Mouse (Mus musculus): Measurements from ENCODE around the gene Mas1.

DNA sequence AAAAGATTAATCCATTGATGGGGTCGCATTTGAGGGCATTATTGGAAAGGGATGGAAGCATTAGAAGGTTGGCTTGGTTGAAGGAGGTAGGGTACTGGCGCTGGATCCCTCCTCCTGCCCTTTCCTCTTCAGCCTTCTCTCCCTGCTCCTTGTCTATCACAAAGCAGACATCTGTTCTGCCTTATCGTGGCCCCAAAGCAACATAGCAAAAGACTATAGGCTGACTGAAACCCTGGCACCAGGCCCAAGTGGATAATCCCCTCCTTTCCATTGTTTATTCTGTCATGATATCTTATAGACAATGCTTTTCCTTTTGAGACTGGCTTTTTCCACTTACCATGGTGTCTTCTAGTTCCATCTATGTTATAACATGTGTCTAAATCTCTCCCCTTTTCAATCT lies 2.5 kb downstream of the Mas1 start:
- TF ChIP-seq CTCF (IDR thresholded peaks at IDR 0.05; ENCODE audit: control insufficient read depth, insufficient read depth, insufficient read length) (no peak), CEBPB (IDR thresholded peaks at IDR 0.05; ENCODE audit: low read depth) (no peak), USF1 (IDR thresholded peaks at IDR 0.05; ENCODE audit: low read depth) (no peak), MYOG (IDR thresholded peaks at IDR 0.05; ENCODE audit: control insufficient read depth, extremely low read depth, insufficient read length) (no peak), MYOD1 (IDR thresholded peaks at IDR 0.05; ENCODE audit: control insufficient read depth, insufficient read length, low read depth) (no peak)
